Mouse (Mus musculus) midbrain, embryonic 16.5 days (tissue): ENCODE data around the gene Pbx1. TPM values are rescaled to one million over a fixed set of nuclear protein-coding genes. Genes with fewer than 3 reads are reported as not detected.

Source experiments
- ATAC-seq: fragments of 200-750 bp; cut with Nextera tagmentation; 2 replicates; pipeline ENCODE4 v1.8.0; 2017; ENCODE audit warnings: moderate TSS enrichment
- H3K27ac ChIP-seq: fragments of 300-500 bp; sonication (generic); 2 replicates; pipeline ENCODE4 v1.5.1; 2014; ENCODE audit warnings: mild to moderate bottlenecking, low read length, mixed read lengths
- H3K27me3 ChIP-seq: fragments of 300-500 bp; sonication (generic); 2 replicates; pipeline ENCODE4 v1.6.1; 2014; ENCODE audit warnings: low read depth, low read length, mixed read lengths; ENCODE audit not compliant: control insufficient read depth, insufficient read depth
- H3K36me3 ChIP-seq: fragments of 300-500 bp; sonication (generic); 2 replicates; pipeline ENCODE4 v1.6.1; 2014; ENCODE audit warnings: mild to moderate bottlenecking, low read length, moderate library complexity, mixed read lengths; ENCODE audit not compliant: control insufficient read depth, insufficient read depth
- H3K4me1 ChIP-seq: fragments of 300-500 bp; sonication (generic); 2 replicates; pipeline ENCODE4 v1.6.1; 2014; ENCODE audit warnings: mild to moderate bottlenecking, low read length, mixed read lengths; ENCODE audit not compliant: control insufficient read depth, insufficient read depth
- H3K4me2 ChIP-seq: fragments of 300-500 bp; sonication (generic); 2 replicates; pipeline ENCODE4 v1.6.1; 2014; ENCODE audit warnings: mild to moderate bottlenecking, low read length, mixed read lengths
- H3K4me3 ChIP-seq: fragments of 300-500 bp; sonication (generic); 2 replicates; pipeline ENCODE4 v1.5.1; 2014; ENCODE audit warnings: low read depth, mild to moderate bottlenecking, low read length, moderate library complexity, mixed read lengths
- H3K9ac ChIP-seq: fragments of 300-500 bp; sonication (generic); 2 replicates; pipeline ENCODE4 v1.6.1; 2014; ENCODE audit warnings: low read depth, low read length, mixed read lengths
- H3K9me3 ChIP-seq: fragments of 300-500 bp; sonication (generic); replicated peaks from 2 replicates; pipeline ENCODE4 v1.6.1; 2014; ENCODE audit warnings: mild to moderate bottlenecking, low read length, mixed read lengths; ENCODE audit not compliant: control insufficient read depth, poor library complexity, severe bottlenecking
- WGBS: fragments of 180-500 bp; shearing (Covaris S2); extraction: QIAGEN DNeasy Blood & Tissue Kit; methylation state at CpG from one replicate; pipeline ENCODE4 v1.1.7; 2014; 5-methylcytosine and 5-hydroxymethylcytosine counted together
- polyA plus RNA-seq: library from polyadenylated mRNA; unstranded; fragments of >200 nt; fragmentation: Nextera tagmentation; extraction: Ambion mirVana; gene quantifications from 2 replicates; pipeline ENCODE4 v1.2.1, GENCODE M21; 2015

Pbx1 gene
- polyA plus RNA-seq, 1 experiment from 2014 or later: 71.8 TPM

DNA sequence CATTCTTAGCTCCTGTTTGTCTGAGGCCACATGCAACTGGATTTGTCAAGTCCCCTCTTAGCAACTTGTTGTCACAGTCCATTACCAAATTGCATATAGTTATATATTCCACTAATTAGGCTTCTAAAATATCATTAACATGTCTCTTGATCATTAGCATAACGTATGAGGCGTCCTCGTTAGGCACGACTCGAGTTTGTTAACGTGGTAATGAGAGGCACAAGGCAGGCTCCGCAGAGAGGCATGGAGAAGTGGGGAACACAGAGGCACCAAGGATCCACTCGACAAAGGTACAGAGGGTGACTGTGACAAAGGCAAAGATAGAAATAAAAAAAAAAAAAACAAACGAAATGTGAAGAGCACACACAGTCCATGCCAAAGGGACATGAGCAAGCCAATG lies 61.1 kb downstream of the Pbx1 start:
- Histone ChIP-seq H3K4me2 (no peak overlapping the region), H3K36me3 (peaks cover 2% of the 10 kb centered on the region; the same call in 1 of the 2 replicates), H3K9ac (no peak overlapping the region), H3K27me3 (no peaks in the 10 kb centered on the region), H3K4me3 (no peak overlapping the region), H3K9me3 (no peaks in the 10 kb centered on the region), H3K27ac (no peak overlapping the region), H3K4me1 (peaks cover 19% of the 10 kb centered on the region)
- 66% methylated on average over 9 of the region's 9 CpGs for WGBS
- no peak for ATAC-seq

DNA sequence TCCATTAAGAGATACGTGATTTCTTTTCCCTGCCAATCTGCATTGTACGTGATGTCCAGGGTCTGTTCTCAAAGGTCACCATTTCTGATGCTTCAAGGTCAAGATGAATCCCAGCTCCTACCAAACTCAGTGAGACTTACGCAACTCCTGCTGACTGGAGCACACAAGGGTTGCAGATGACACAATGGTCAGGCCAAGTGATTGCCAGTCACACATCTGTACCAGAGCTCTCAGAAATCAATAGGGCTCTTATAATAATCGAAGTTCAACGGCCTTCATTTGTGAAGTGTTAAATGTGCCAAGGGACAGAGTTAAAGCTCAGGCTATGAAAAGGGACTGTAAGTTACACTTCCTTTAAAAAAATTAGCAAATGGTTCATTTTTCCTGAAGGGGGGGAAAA lies 65.8 kb downstream of the Pbx1 start:
- Histone ChIP-seq H3K4me1 (peaks cover 39% of the 10 kb centered on the region), H3K4me3 (no peak overlapping the region), H3K9ac (no peak overlapping the region), H3K27me3 (no peaks in the 10 kb centered on the region), H3K36me3 (peaks cover 2% of the 10 kb centered on the region; the same call in 1 of the 2 replicates), H3K27ac (no peak overlapping the region), H3K9me3 (no peaks in the 10 kb centered on the region), H3K4me2 (no peak overlapping the region)
- 70% methylated on average over 5 of the region's 5 CpGs for WGBS
- no peak for ATAC-seq

DNA sequence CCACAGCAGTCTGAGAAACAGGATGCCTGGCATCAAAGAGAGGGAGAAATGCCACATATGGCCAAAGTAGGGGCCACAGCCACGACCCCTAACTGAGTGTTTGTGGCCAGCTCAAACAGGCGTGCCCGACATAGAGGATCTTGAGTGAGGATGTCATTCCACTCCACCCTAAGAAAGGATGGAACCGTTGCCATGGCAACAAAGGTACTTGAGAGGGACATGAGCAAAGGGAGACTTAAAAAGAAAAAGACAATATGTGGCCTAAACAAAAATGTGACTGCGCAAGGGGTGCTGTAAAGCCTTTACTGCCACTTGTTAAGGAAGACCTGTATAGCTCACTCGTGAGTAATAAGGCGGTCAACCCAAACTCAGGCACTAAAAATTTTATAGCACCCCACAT lies 67.7 kb downstream of the Pbx1 start:
- no peaks in the 10 kb centered on the region for H3K9me3 ChIP-seq
- H3K27ac ChIP-seq: no peak overlapping the region
- ATAC-seq: no peak
- no peak overlapping the region for H3K4me3 ChIP-seq
- H3K4me2 ChIP-seq: no peak overlapping the region
- 51% methylated on average over 7 of the region's 7 CpGs for WGBS
- H3K4me1 ChIP-seq: peaks cover 53% of the 10 kb centered on the region
- H3K36me3 ChIP-seq: no peaks in the 10 kb centered on the region
- H3K9ac ChIP-seq: no peak overlapping the region
- no peaks in the 10 kb centered on the region for H3K27me3 ChIP-seq

GRCm38 (mm10) chr1:168363053-168363452 lies 69.0 kb downstream of the Pbx1 start:
- no peaks in the 10 kb centered on the region for H3K27me3 ChIP-seq
- H3K4me1 ChIP-seq: peaks cover 64% of the 10 kb centered on the region
- no peaks in the 10 kb centered on the region for H3K9me3 ChIP-seq
- H3K4me2 ChIP-seq: no peak overlapping the region
- H3K36me3 ChIP-seq: no peaks in the 10 kb centered on the region
- H3K27ac ChIP-seq: no peak overlapping the region
- ATAC-seq: no peak
- no peak overlapping the region for H3K4me3 ChIP-seq
- WGBS: 86% methylated on average over 11 of the region's 11 CpGs
- H3K9ac ChIP-seq: no peak overlapping the region

- no peak for ATAC-seq
- no peaks in the 10 kb centered on the region for H3K9me3 ChIP-seq
- H3K4me3 ChIP-seq: no peak overlapping the region
- H3K27me3 ChIP-seq: no peaks in the 10 kb centered on the region
- peaks cover 69% of the 10 kb centered on the region for H3K4me1 ChIP-seq
- no peak overlapping the region for H3K4me2 ChIP-seq
- no peaks in the 10 kb centered on the region for H3K36me3 ChIP-seq
- 53% methylated on average over 10 of the region's 10 CpGs for WGBS
- H3K9ac ChIP-seq: no peak overlapping the region
- no peak overlapping the region for H3K27ac ChIP-seq
These were observed 69.6 kb downstream of the Pbx1 start for GRCm38 (mm10) chr1:168362464-168362863.

DNA sequence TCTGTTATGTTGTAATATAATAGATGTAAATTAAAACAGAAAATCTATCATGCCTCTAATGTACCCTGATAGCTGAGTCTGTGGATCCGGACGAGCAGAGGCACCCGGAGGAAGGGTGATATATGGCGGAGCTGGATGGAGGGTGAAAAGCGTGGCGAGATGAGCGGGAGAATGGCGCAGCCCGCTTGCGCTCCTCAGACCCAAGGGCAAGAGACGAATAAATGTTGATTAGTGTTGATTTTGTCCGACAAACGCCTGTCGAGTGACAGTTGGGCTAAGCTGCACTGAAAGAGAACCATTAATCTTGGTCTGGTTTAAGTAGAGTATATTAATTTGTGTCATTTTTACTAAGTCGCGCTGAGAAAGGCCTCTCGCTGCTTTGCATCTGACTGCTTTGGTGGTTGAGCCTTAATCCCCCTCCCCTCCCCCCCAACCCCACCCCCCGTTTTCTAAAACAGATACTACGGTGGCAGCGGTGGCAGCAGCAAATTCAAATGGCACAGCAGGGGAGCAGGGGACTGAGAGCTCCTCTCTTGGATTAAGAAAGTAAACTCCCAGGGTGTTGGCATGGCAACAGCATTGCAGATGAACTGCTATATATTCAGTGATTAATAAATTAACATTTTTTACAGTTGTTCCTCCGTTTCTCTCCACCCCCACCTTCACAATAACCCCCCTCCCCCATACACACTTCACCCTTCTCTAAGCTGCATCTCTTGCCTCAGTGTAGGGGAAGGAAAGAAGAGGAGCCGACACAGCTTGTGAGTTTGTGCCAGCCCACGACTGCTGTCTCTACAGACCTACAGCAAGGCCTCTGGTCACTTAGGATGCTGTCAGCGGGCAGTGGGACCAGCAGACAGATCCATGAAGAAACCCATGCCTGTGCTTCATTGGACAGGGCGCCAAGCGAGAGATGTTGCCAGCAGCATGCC lies 74.1 kb downstream of the Pbx1 start:
- H3K9me3 ChIP-seq: no peaks in the 10 kb centered on the region
- H3K4me1 ChIP-seq: peaks cover 77% of the 10 kb centered on the region
- peak; percentile 66 for ATAC-seq
- H3K36me3 ChIP-seq: no peaks in the 10 kb centered on the region
- peak overlapping the region; percentile 79 for H3K27ac ChIP-seq
- peak overlapping the region; percentile 18; the same call in 1 of the 2 replicates for H3K4me3 ChIP-seq
- H3K9ac ChIP-seq: peak overlapping the region; percentile 52
- WGBS: 1% methylated on average over 26 of the region's 26 CpGs
- H3K4me2 ChIP-seq: peak overlapping the region; percentile 50
- H3K27me3 ChIP-seq: no peaks in the 10 kb centered on the region

- no peaks in the 10 kb centered on the region for H3K27me3 ChIP-seq
- WGBS: 2% methylated on average over 14 of the region's 14 CpGs
- peak overlapping the region; percentile 79 for H3K27ac ChIP-seq
- H3K9me3 ChIP-seq: no peaks in the 10 kb centered on the region
- H3K36me3 ChIP-seq: no peaks in the 10 kb centered on the region
- peak overlapping the region; percentile 50 for H3K4me2 ChIP-seq
- H3K4me1 ChIP-seq: peaks cover 73% of the 10 kb centered on the region
- peak; percentile 46 for ATAC-seq
- H3K4me3 ChIP-seq: peak overlapping the region; percentile 26
- H3K9ac ChIP-seq: peak overlapping the region; percentile 44
These were observed 75.1 kb downstream of the Pbx1 start for GRCm38 (mm10) chr1:168356970-168357441.

GRCm38 (mm10) chr1:168355985-168356556 lies 76.0 kb downstream of the Pbx1 start:
- H3K36me3 ChIP-seq: no peaks in the 10 kb centered on the region
- no peaks in the 10 kb centered on the region for H3K27me3 ChIP-seq
- peak overlapping the region; percentile 50 for H3K4me2 ChIP-seq
- no peak for ATAC-seq
- 32% methylated on average over 10 of the region's 10 CpGs for WGBS
- H3K27ac ChIP-seq: peak overlapping the region; percentile 79
- H3K4me3 ChIP-seq: no peak overlapping the region
- no peaks in the 10 kb centered on the region for H3K9me3 ChIP-seq
- H3K9ac ChIP-seq: 0 out of 2 replicates have a peak overlapping the region, but pooled peaks have one; percentile 10
- H3K4me1 ChIP-seq: peaks cover 72% of the 10 kb centered on the region

- H3K27me3 ChIP-seq: no peaks in the 10 kb centered on the region
- no peaks in the 10 kb centered on the region for H3K36me3 ChIP-seq
- H3K9ac ChIP-seq: no peak overlapping the region
- no peak for ATAC-seq
- H3K9me3 ChIP-seq: no peaks in the 10 kb centered on the region
- peak overlapping the region; percentile 25; the same call in 1 of the 2 replicates for H3K27ac ChIP-seq
- no peak overlapping the region for H3K4me3 ChIP-seq
- H3K4me2 ChIP-seq: peak overlapping the region; percentile 10
- whole genome bisulfite sequencing: 6% methylated on average over 4 of the region's 4 CpGs
- peaks cover 71% of the 10 kb centered on the region for H3K4me1 ChIP-seq
These were observed 77.1 kb downstream of the Pbx1 start for GRCm38 (mm10) chr1:168354934-168355333.
